Mouse (Mus musculus) large intestine, adult 2 months (tissue): ENCODE data around the gene Nox1. TPM values are rescaled to one million over a fixed set of nuclear protein-coding genes. Genes with fewer than 3 reads are reported as not detected.
A peak's percentile ranks its signal among the peaks of the same experiment; 100 is the strongest.

Experiments
- DNase-seq: peaks from one replicate; pipeline ENCODE4 v3.0.0-alpha.2; 2012; ENCODE audit warnings: low read depth, low spot score
- WGBS: fragments of 180-500 bp; shearing (Covaris S2); methylation state at CpG from one replicate; pipeline ENCODE4 v1.1.7; 2018; 5-methylcytosine and 5-hydroxymethylcytosine counted together
- polyA plus RNA-seq: library from polyadenylated mRNA; depleted of rRNA; stranded (reverse); fragments of >200 nt; gene quantifications from 2 replicates; pipeline ENCODE4 v1.2.3, GENCODE M21; 2012; rRNA removed

The Nox1 gene
- polyA plus RNA-seq, 1 experiment, result 1.5 TPM

GRCm38 (mm10) chrX:134133821-134134220 is 87.9 kb downstream of the Nox1 start:
- WGBS, result 74% methylated on average over 3 of the region's 3 CpGs
- no peak for DNase-seq

GRCm38 (mm10) chrX:134132295-134132694 is 89.5 kb downstream of the Nox1 start:
- 27% methylated on average over 5 of the region's 5 CpGs for WGBS
- no peak for DNase-seq

- 57% methylated on average over 3 of the region's 3 CpGs for WGBS
- no peak for DNase-seq
These were observed 93.2 kb downstream of the Nox1 start for GRCm38 (mm10) chrX:134128549-134128948.

GRCm38 (mm10) chrX:134116417-134116816 is 105.3 kb downstream of the Nox1 start:
- DNase-seq, result no peak
- WGBS, result 21% methylated on average over 3 of the region's 3 CpGs

- WGBS, result 29% methylated on average over 3 of the region's 3 CpGs
- DNase-seq, result no peak
These were observed 110.0 kb downstream of the Nox1 start for GRCm38 (mm10) chrX:134111767-134112166.

- WGBS, result 66% methylated on average over 2 of the region's 2 CpGs
- no peak for DNase-seq
These were observed 119.1 kb downstream of the Nox1 start for GRCm38 (mm10) chrX:134102641-134103040.

GRCm38 (mm10) chrX:134085453-134085852 is 136.3 kb downstream of the Nox1 start:
- no peak for DNase-seq
- WGBS, result 64% methylated on average over 1 of the region's 1 CpGs

GRCm38 (mm10) chrX:134059764-134060163 is 162.0 kb downstream of the Nox1 start:
- no peak for DNase-seq
- WGBS, result 14% methylated on average over 10 of the region's 10 CpGs

GRCm38 (mm10) chrX:134058987-134059712 is 162.6 kb downstream of the Nox1 start, which contains the start of gene Cstf2:
TSS of gene Cstf2 (plus strand) at chrX:134059187.
- peak; percentile 48 for DNase-seq
- 19% methylated on average over 74 of the region's 77 CpGs for WGBS

GRCm38 (mm10) chrX:134058040-134058875 is 163.5 kb downstream of the Nox1 start:
- 60% methylated on average over 14 of the region's 14 CpGs for WGBS
- DNase-seq, result no peak

- 55% methylated on average over 2 of the region's 2 CpGs for WGBS
- DNase-seq, result no peak
These were observed 164.9 kb downstream of the Nox1 start for GRCm38 (mm10) chrX:134056897-134057296.

GRCm38 (mm10) chrX:134048994-134049393 is 172.8 kb downstream of the Nox1 start:
- DNase-seq, result no peak
- 63% methylated on average over 1 of the region's 1 CpGs for WGBS

Other genes with a start within 250 kb of the Nox1 start
- 0.89 and 0.90 TPM in 2 replicates for gene Sytl4, start 240.1 kb downstream of the Nox1 start, polyA plus RNA-seq
- gene Cstf2, start 162.8 kb downstream of the Nox1 start, polyA plus RNA-seq, result 9.1 and 17.0 TPM in 2 replicates
- gene Xkrx, start 59.9 kb downstream of the Nox1 start, polyA plus RNA-seq, result 0.56 and 0.85 TPM in 2 replicates
- gene Arl13a, start 34.5 kb downstream of the Nox1 start, polyA plus RNA-seq, result not detected in 2 replicates
- gene Trmt2b, start 55.0 kb upstream of the Nox1 start, polyA plus RNA-seq, result 8.6 and 12.8 TPM in 2 replicates
- gene Tmem35a, start 73.3 kb upstream of the Nox1 start, polyA plus RNA-seq, result 0.52 and 0.86 TPM in 2 replicates
- 1.7 and 2.0 TPM in 2 replicates for gene Cenpi, start 86.1 kb upstream of the Nox1 start, polyA plus RNA-seq
- 0.30 and 0.34 TPM in 2 replicates for gene Drp2, start 182.6 kb upstream of the Nox1 start, polyA plus RNA-seq